Mouse (Mus musculus) MEL (cell line): Measurements from ENCODE around the gene Wdr26. TPM values are rescaled to one million over a fixed set of nuclear protein-coding genes. Genes with fewer than 3 reads are reported as not detected.

Experiments
- DNase-seq: peaks from one replicate; pipeline ENCODE4 v3.0.0; 2011; ENCODE audit warnings: low read depth, low spot score
- H3K27ac ChIP-seq: 2 replicates; pipeline ENCODE4 v1.5.1; 2012; ENCODE audit warnings: low read depth, mild to moderate bottlenecking, control low read depth, low read length, moderate library complexity; ENCODE audit not compliant: control insufficient read depth
- H3K27me3 ChIP-seq, 2 experiments: fragments of 150-350 bp in 1 of 2; sonication (generic) in 1 of 2; 2 replicates each; pipeline ENCODE4 v1.6.1; 2012; ENCODE audit warnings: low read length in 2 of 2, mild to moderate bottlenecking in 2 of 2, improper control_type of control experiment in 1 of 2, moderate library complexity in 1 of 2; ENCODE audit not compliant: insufficient read depth in 2 of 2, control insufficient read depth in 1 of 2
- H3K36me3 ChIP-seq, 2 experiments: 2 replicates each; pipeline ENCODE4 v1.6.1; 2012 to 2014; ENCODE audit warnings: low read length in 2 of 2, improper control_type of control experiment in 1 of 2, inconsistent platforms in 1 of 2, mild to moderate bottlenecking in 1 of 2; ENCODE audit not compliant: insufficient read depth in 2 of 2, control insufficient read depth in 1 of 2
- H3K4me1 ChIP-seq, 2 experiments: fragments of 150-350 bp in 1 of 2; sonication (generic) in 1 of 2; 2 replicates each; pipeline ENCODE4 v1.6.1; 2012; ENCODE audit warnings: low read length in 2 of 2, improper control_type of control experiment in 1 of 2, mild to moderate bottlenecking in 1 of 2; ENCODE audit not compliant: insufficient read depth in 2 of 2, control insufficient read depth in 1 of 2
- H3K4me3 ChIP-seq, 2 experiments: fragments of 150-350 bp in 1 of 2; sonication (generic) in 1 of 2; 2 replicates each; pipeline ENCODE4 v1.5.1; 2012; ENCODE audit warnings: low read depth in 2 of 2, low read length in 2 of 2, mild to moderate bottlenecking in 2 of 2, moderate library complexity in 2 of 2, control low read depth in 1 of 2, improper control_type of control experiment in 1 of 2; ENCODE audit not compliant: control insufficient read depth in 1 of 2, insufficient read depth in 1 of 2
- H3K79me2 ChIP-seq: 2 replicates; pipeline ENCODE4 v1.6.1; 2012; ENCODE audit warnings: mild to moderate bottlenecking, low read length, moderate library complexity; ENCODE audit not compliant: control insufficient read depth, poor library complexity, insufficient read depth
- H3K9ac ChIP-seq: 2 replicates; pipeline ENCODE4 v1.6.1; 2012; ENCODE audit warnings: low read depth, mild to moderate bottlenecking, control low read depth, low read length, moderate library complexity; ENCODE audit not compliant: control insufficient read depth, poor library complexity, severe bottlenecking
- H3K9me3 ChIP-seq: fragments of 150-350 bp; sonication (generic); replicated peaks from 2 replicates; pipeline ENCODE4 v1.6.1; 2012; ENCODE audit warnings: mild to moderate bottlenecking, low read length, improper control_type of control experiment, moderate library complexity; ENCODE audit not compliant: insufficient read depth
- BHLHE40 ChIP-seq: IDR thresholded peaks from 2 replicates; pipeline ENCODE4 v1.6.1; 2012; ENCODE audit warnings: low read depth, mild to moderate bottlenecking, inconsistent platforms, low read length, improper control_type of control experiment, borderline replicate concordance
- CHD2 ChIP-seq: IDR thresholded peaks from 2 replicates; pipeline ENCODE4 v1.6.1; 2011; ENCODE audit warnings: low read length, improper control_type of control experiment
- CTCF ChIP-seq, 3 experiments: IDR thresholded peaks in 2 of 3; conservative IDR thresholded peaks in 1 of 3; 2 replicates each; pipeline ENCODE4 v1.5.1; 2011 to 2012; ENCODE audit warnings: low read length in 3 of 3, low read depth in 2 of 3, mild to moderate bottlenecking in 2 of 3, improper control_type of control experiment in 1 of 3, inconsistent platforms in 1 of 3, mixed read lengths in 1 of 3, moderate library complexity in 1 of 3; ENCODE audit not compliant: control insufficient read depth in 1 of 3, insufficient read depth in 1 of 3, poor library complexity in 1 of 3, severe bottlenecking in 1 of 3
- E2F4 ChIP-seq: IDR thresholded peaks from 2 replicates; pipeline ENCODE4 v1.6.1; 2011; ENCODE audit warnings: low read depth, low read length, improper control_type of control experiment, borderline replicate concordance
- ETS1 ChIP-seq: IDR thresholded peaks from 2 replicates; pipeline ENCODE4 v1.6.1; 2012; ENCODE audit warnings: low read depth, mild to moderate bottlenecking, inconsistent platforms, low read length, improper control_type of control experiment, moderate library complexity
- GABPA ChIP-seq: IDR thresholded peaks from 2 replicates; pipeline ENCODE4 v1.6.1; 2012; ENCODE audit warnings: low read depth, mild to moderate bottlenecking, inconsistent platforms, low read length, improper control_type of control experiment, moderate library complexity
- JUND ChIP-seq: IDR thresholded peaks from 2 replicates; pipeline ENCODE4 v1.6.1; 2011; ENCODE audit warnings: low read depth, mild to moderate bottlenecking, improper control_type of control experiment, low read length
- KAT2A ChIP-seq: conservative IDR thresholded peaks from 2 replicates; pipeline ENCODE4 v1.6.1; 2012; ENCODE audit warnings: low read depth, low read length, improper control_type of control experiment, inconsistent platforms
- MAFK ChIP-seq: IDR thresholded peaks from 2 replicates; pipeline ENCODE4 v1.6.1; 2011; ENCODE audit warnings: low read depth, mild to moderate bottlenecking, low read length, improper control_type of control experiment, borderline replicate concordance
- MEF2A ChIP-seq: IDR thresholded peaks from 2 replicates; pipeline ENCODE4 v1.6.1; 2014; ENCODE audit warnings: low read depth, mild to moderate bottlenecking, inconsistent platforms, low read length, improper control_type of control experiment; ENCODE audit not compliant: poor library complexity, insufficient replicate concordance, severe bottlenecking; ENCODE audit errors: extremely low read depth
- MYB ChIP-seq: IDR thresholded peaks from 2 replicates; pipeline ENCODE4 v1.6.1; 2011; ENCODE audit warnings: mild to moderate bottlenecking, low read depth, low read length, improper control_type of control experiment
- MYC ChIP-seq: IDR thresholded peaks from 2 replicates; pipeline ENCODE4 v1.6.1; 2011; ENCODE audit warnings: low read depth, mild to moderate bottlenecking, low read length, improper control_type of control experiment, moderate library complexity
- NRF1 ChIP-seq: IDR thresholded peaks from 2 replicates; pipeline ENCODE4 v1.6.1; 2014; ENCODE audit warnings: low read depth, mild to moderate bottlenecking, inconsistent platforms, low read length, improper control_type of control experiment, moderate library complexity; ENCODE audit not compliant: poor library complexity, insufficient read depth, severe bottlenecking
- POLR2A ChIP-seq, 2 experiments: IDR thresholded peaks; 2 replicates each; pipeline ENCODE4 v1.6.1; 2011 to 2012; ENCODE audit warnings: low read length in 2 of 2, mild to moderate bottlenecking in 2 of 2, control low read depth in 1 of 2, improper control_type of control experiment in 1 of 2, low read depth in 1 of 2, moderate library complexity in 1 of 2; ENCODE audit not compliant: control insufficient read depth in 1 of 2, insufficient read depth in 1 of 2, poor library complexity in 1 of 2
- POLR2AphosphoS2 ChIP-seq: IDR thresholded peaks from 2 replicates; pipeline ENCODE4 v1.6.1; 2011; ENCODE audit warnings: low read length, improper control_type of control experiment
- POLR2AphosphoS5 ChIP-seq: IDR thresholded peaks from 2 replicates; pipeline ENCODE4 v1.6.1; 2012; ENCODE audit warnings: low read depth, borderline replicate concordance, mild to moderate bottlenecking, inconsistent platforms, low read length, moderate library complexity, mixed read lengths
- RAD21 ChIP-seq: IDR thresholded peaks from 2 replicates; pipeline ENCODE4 v1.6.1; 2011; ENCODE audit warnings: mild to moderate bottlenecking, low read depth, low read length, improper control_type of control experiment
- SIN3A ChIP-seq: IDR thresholded peaks from 2 replicates; pipeline ENCODE4 v1.6.1; 2012; ENCODE audit warnings: low read length, improper control_type of control experiment, inconsistent platforms
- SMC3 ChIP-seq: IDR thresholded peaks from 2 replicates; pipeline ENCODE4 v1.6.1; 2011; ENCODE audit warnings: low read depth, low read length, improper control_type of control experiment
- TBP ChIP-seq: IDR thresholded peaks from 2 replicates; pipeline ENCODE4 v1.8.0; 2011; ENCODE audit warnings: low read depth, low read length, improper control_type of control experiment
- UBTF ChIP-seq: IDR thresholded peaks from 2 replicates; pipeline ENCODE4 v1.6.1; 2012; ENCODE audit warnings: low read depth, mild to moderate bottlenecking, inconsistent platforms, low read length, improper control_type of control experiment, moderate library complexity, borderline replicate concordance; ENCODE audit not compliant: insufficient read depth
- ZC3H11A ChIP-seq: IDR thresholded peaks from 2 replicates; pipeline ENCODE4 v1.6.1; 2012; ENCODE audit warnings: low read depth, mild to moderate bottlenecking, inconsistent platforms, low read length, improper control_type of control experiment
- ZNF384 ChIP-seq: IDR thresholded peaks from 2 replicates; pipeline ENCODE4 v1.6.1; 2012; ENCODE audit warnings: low read depth, mild to moderate bottlenecking, inconsistent platforms, low read length, improper control_type of control experiment
- polyA plus RNA-seq, 2 experiments: library from polyadenylated mRNA; stranded (reverse) in 1 of 2; unstranded in 1 of 2; fragments of >175 nt in 1 of 2; fragments of >200 nt in 1 of 2; gene quantifications; 2 replicates each; pipeline versions ENCODE4 v1.2.1 to v1.2.4; 2012; ENCODE audit warnings: low replicate concordance in 2 of 2, low read depth in 1 of 2; ENCODE audit not compliant: insufficient read length in 2 of 2, insufficient read depth in 1 of 2, missing spikeins in 1 of 2
- total RNA-seq: library from RNA; depleted of rRNA; stranded (reverse); fragments of 300-350 nt; gene quantifications from 2 replicates; pipeline ENCODE4 v1.2.3, GENCODE M21; 2012

Gene Wdr26
- total and polyA plus RNA-seq, 3 experiments = 21.6 to 35.1 TPM; not detected in 1

DNA sequence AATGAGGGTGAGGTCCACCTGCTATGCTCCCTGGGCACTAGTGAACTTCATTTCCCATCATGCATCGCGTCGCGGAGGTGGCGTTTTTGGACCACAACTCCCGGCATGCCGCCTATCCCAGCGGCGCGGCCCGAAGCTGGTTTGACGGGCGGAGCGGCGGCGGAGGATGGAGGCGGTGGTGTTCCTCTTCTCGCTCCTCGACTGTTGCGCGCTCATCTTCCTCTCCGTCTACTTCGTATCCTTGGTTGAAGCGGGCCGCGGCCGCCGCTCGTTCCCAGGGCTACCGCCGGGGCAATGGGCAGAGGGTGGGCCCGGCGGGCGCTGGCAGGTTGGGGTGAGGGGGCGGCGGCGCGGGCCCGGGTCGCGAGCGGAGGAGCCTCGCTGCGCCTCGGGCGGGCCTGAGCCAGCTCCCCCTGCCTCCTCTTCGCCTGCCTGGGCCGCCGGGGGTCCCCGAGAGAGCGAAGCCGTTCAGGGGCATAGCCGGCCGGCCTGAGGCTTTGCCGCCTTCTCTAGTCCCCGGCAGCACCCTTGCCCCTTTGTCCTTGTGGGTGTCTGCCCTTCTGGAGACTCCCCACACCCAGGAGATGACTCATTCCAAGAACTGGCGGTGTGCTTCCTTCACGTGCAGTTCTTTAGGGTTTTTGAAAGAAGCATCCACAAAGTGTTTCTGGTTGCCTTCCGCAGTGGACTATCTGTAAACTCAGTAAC, 60.8 kb downstream of the Wdr26 start (continued):
- peak; percentile 86 for TF ChIP-seq MYC
- no peak for TF ChIP-seq CHD2
- TF ChIP-seq ZC3H11A = no peak
- TF ChIP-seq JUND = 0 out of 2 replicates have a peak, but pooled peaks have one; percentile 46
- no peak for TF ChIP-seq UBTF
- no peak for TF ChIP-seq CTCF (IDR thresholded peaks at IDR 0.05 in 2 of 3, conservative IDR thresholded peaks at IDR 0.05 in 1 of 3; ENCODE audit: control insufficient read depth in 1 of 3, insufficient read depth in 1 of 3, low read depth in 2 of 3, low read length in 3 of 3, poor library complexity in 1 of 3, severe bottlenecking in 1 of 3)
- TF ChIP-seq TBP = peak; percentile 69
- no peak for TF ChIP-seq ZNF384
- peak; percentile 82 for TF ChIP-seq POLR2AphosphoS2
- no peak for TF ChIP-seq GABPA
- TF ChIP-seq, all 39 proteins: peak for 16

- no peak for DNase-seq
Observed at GRCm38 (mm10) chr1:181150431-181150826, 61.4 kb downstream of the Wdr26 start.

GRCm38 (mm10) chr1:181149373-181150017, 62.3 kb downstream of the Wdr26 start:
- H3K9ac ChIP-seq = peak overlapping the region; percentile 9; the same call in 1 of the 2 replicates
- peaks cover 19 to 31% of the 10 kb centered on the region in 2 experiments for H3K4me1 ChIP-seq
- H3K27ac ChIP-seq = peak overlapping the region; percentile 42
- peaks cover 2 to 56% of the 10 kb centered on the region in 2 experiments; a peak in 3 of 4 replicates for H3K36me3 ChIP-seq
- TF ChIP-seq MAFK = no peak
- TF ChIP-seq MYC = peak; percentile 94
- TF ChIP-seq ZC3H11A = peak; percentile 49
- TF ChIP-seq POLR2AphosphoS2 = no peak
- peak; percentile 35; the same call in 1 of the 2 replicates for TF ChIP-seq SIN3A
- TF ChIP-seq MEF2A = no peak
- peak; percentile 59 for TF ChIP-seq RAD21
- TF ChIP-seq KAT2A = no peak
- TF ChIP-seq CTCF (IDR thresholded peaks at IDR 0.05 in 2 of 3, conservative IDR thresholded peaks at IDR 0.05 in 1 of 3; ENCODE audit: control insufficient read depth in 1 of 3, insufficient read depth in 1 of 3, low read depth in 2 of 3, low read length in 3 of 3, poor library complexity in 1 of 3, severe bottlenecking in 1 of 3) = peak; percentile 17 to 73 (median 39); a peak in 5 of 6 replicates
- no peak for TF ChIP-seq POLR2AphosphoS5
- TF ChIP-seq SMC3 = peak; percentile 67
- TF ChIP-seq BHLHE40 = no peak
- no peaks in the 10 kb centered on the region for H3K9me3 ChIP-seq
- 0 out of 4 replicates have a peak overlapping the region, but pooled peaks of 1 of the 2 experiments have one; percentile 29 for H3K4me3 ChIP-seq
- peak; percentile 56 for DNase-seq
- H3K79me2 ChIP-seq = peaks cover 25% of the 10 kb centered on the region
- H3K27me3 ChIP-seq = no peaks in the 10 kb centered on the region

More at GRCm38 (mm10) chr1:181150431-181150826, 61.4 kb downstream of the Wdr26 start:
- Histone ChIP-seq H3K9me3 (no peaks in the 10 kb centered on the region), H3K4me1 (peaks cover 19 to 31% of the 10 kb centered on the region in 2 experiments), H3K36me3 (peaks cover 2 to 58% of the 10 kb centered on the region in 2 experiments), H3K27ac (no peak overlapping the region), H3K27me3 (no peaks in the 10 kb centered on the region), H3K4me3 (peak overlapping the region; percentile 61 to 85), H3K79me2 (peaks cover 21% of the 10 kb centered on the region), H3K9ac (peak overlapping the region; percentile 21; the same call in 1 of the 2 replicates)
- TF ChIP-seq SMC3 (no peak), GABPA (no peak), UBTF (no peak), POLR2A (IDR thresholded peaks at IDR 0.05; ENCODE audit: control insufficient read depth in 1 of 2, insufficient read depth in 1 of 2, low read depth in 1 of 2, low read length in 2 of 2, poor library complexity in 1 of 2) (no peak), SIN3A (no peak), ETS1 (no peak), MYB (no peak), NRF1 (no peak), E2F4 (no peak)
